Mouse (Mus musculus) thymus, adult 2 months (tissue): ENCODE results near the gene Rusc1.

Source experiments
- CTCF ChIP-seq: fragments of 200-500 bp; IDR thresholded peaks from 2 replicates; pipeline ENCODE4 v1.5.1; 2012; ENCODE audit warnings: mild to moderate bottlenecking, control low read depth, low read length, moderate library complexity, borderline replicate concordance; ENCODE audit not compliant: control insufficient read depth, poor library complexity, insufficient read depth; ENCODE audit errors: extremely low read depth
- POLR2A ChIP-seq: fragments of 200-500 bp; IDR thresholded peaks from 2 replicates; pipeline ENCODE4 v1.6.1; 2012; ENCODE audit warnings: mild to moderate bottlenecking, low read length, control low read depth, moderate library complexity; ENCODE audit not compliant: control insufficient read depth, poor library complexity, insufficient read depth; ENCODE audit errors: extremely low read depth

DNA sequence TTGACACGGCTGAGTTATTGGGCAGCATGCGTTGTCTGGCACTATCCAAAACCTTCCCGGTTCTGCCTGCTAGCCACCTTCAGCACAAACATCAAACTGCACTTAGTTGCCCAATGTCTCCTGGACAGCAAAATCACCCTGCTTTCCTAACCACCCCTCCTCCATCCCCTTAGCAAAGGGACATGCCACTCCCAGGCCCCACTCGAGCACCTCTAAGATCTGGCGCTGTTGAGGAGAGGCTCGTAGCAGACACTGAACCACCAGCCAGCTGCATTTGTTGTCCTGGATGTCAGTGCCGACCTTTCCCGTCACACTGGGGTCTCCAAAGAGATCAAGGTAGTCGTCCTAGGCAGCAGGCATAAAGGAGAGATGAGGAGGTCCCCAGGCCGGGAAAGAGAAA lies 910 bp upstream of the Rusc1 start:
- no peak for TF ChIP-seq CTCF
- TF ChIP-seq POLR2A, result no peak
